Mouse (Mus musculus): ENCODE measurements around the gene Adamts9. TPM values are rescaled to one million over a fixed set of nuclear protein-coding genes. Genes with fewer than 3 reads are reported as not detected.
A peak's percentile ranks its signal among the peaks of the same experiment; 100 is the strongest.

The Adamts9 gene
- polyA plus RNA-seq, 1 experiment from 2014 or later = 13.8 TPM

- Histone ChIP-seq H3K27ac (ENCODE audit: low read length) (no peak overlapping the region), H3K27me3 (ENCODE audit: control insufficient read depth, insufficient read depth, low read depth, low read length) (no peaks in the 10 kb centered on the region), H3K4me3 (ENCODE audit: low read length) (no peak overlapping the region), H3K4me1 (replicated peaks; ENCODE audit: control insufficient read depth, insufficient read depth, low read length) (no peaks in the 10 kb centered on the region), H3K9me3 (ENCODE audit: control insufficient read depth, low read length) (no peaks in the 10 kb centered on the region), H3K9ac (ENCODE audit: low read length) (no peak overlapping the region), H3K36me3 (ENCODE audit: control insufficient read depth, insufficient read depth, low read length) (peaks cover 26% of the 10 kb centered on the region), H3K4me2 (ENCODE audit: low read depth, low read length) (no peak overlapping the region)
- ATAC-seq (ENCODE audit: low read depth) = no peak
- WGBS = 83% methylated on average over 3 of the region's 3 CpGs
Observed at GRCm38 (mm10) chr6:92809818-92810217, 133.5 kb downstream of the Adamts9 start.

GRCm38 (mm10) chr6:92804254-92804971, 138.9 kb downstream of the Adamts9 start:
- peaks cover 7% of the 10 kb centered on the region; the same call in 1 of the 2 replicates for H3K4me1 ChIP-seq (replicated peaks; ENCODE audit: control insufficient read depth, insufficient read depth, low read length)
- H3K9ac ChIP-seq (ENCODE audit: low read length) = no peak overlapping the region
- peak overlapping the region; percentile 23; the same call in 1 of the 2 replicates for H3K27ac ChIP-seq (ENCODE audit: low read length)
- H3K9me3 ChIP-seq (ENCODE audit: control insufficient read depth, low read length) = no peaks in the 10 kb centered on the region
- H3K36me3 ChIP-seq (ENCODE audit: control insufficient read depth, insufficient read depth, low read length) = peaks cover 27% of the 10 kb centered on the region
- 87% methylated on average over 3 of the region's 3 CpGs for WGBS
- no peak overlapping the region for H3K4me3 ChIP-seq (ENCODE audit: low read length)
- no peak overlapping the region for H3K4me2 ChIP-seq (ENCODE audit: low read depth, low read length)
- ATAC-seq (ENCODE audit: low read depth) = no peak
- no peaks in the 10 kb centered on the region for H3K27me3 ChIP-seq (ENCODE audit: control insufficient read depth, insufficient read depth, low read depth, low read length)

- WGBS = 53% methylated on average over 6 of the region's 6 CpGs
- ATAC-seq (ENCODE audit: low read depth) = peak; percentile 93
Observed at GRCm38 (mm10) chr6:92803213-92803612, 140.1 kb downstream of the Adamts9 start.

GRCm38 (mm10) chr6:92802421-92802820, 140.9 kb downstream of the Adamts9 start:
- H3K27ac ChIP-seq (ENCODE audit: low read length) = no peak overlapping the region
- WGBS = 88% methylated on average over 11 of the region's 11 CpGs
- peaks cover 7% of the 10 kb centered on the region; the same call in 1 of the 2 replicates for H3K4me1 ChIP-seq (replicated peaks; ENCODE audit: control insufficient read depth, insufficient read depth, low read length)
- no peak overlapping the region for H3K9ac ChIP-seq (ENCODE audit: low read length)
- no peak overlapping the region for H3K4me3 ChIP-seq (ENCODE audit: low read length)
- H3K9me3 ChIP-seq (ENCODE audit: control insufficient read depth, low read length) = no peaks in the 10 kb centered on the region
- no peaks in the 10 kb centered on the region for H3K27me3 ChIP-seq (ENCODE audit: control insufficient read depth, insufficient read depth, low read depth, low read length)
- ATAC-seq (ENCODE audit: low read depth) = no peak
- peaks cover 27% of the 10 kb centered on the region for H3K36me3 ChIP-seq (ENCODE audit: control insufficient read depth, insufficient read depth, low read length)
- no peak overlapping the region for H3K4me2 ChIP-seq (ENCODE audit: low read depth, low read length)

More at GRCm38 (mm10) chr6:92803213-92803612, 140.1 kb downstream of the Adamts9 start:
- H3K4me2 ChIP-seq (ENCODE audit: low read depth, low read length) = no peak overlapping the region
- H3K9ac ChIP-seq (ENCODE audit: low read length) = no peak overlapping the region
- peaks cover 27% of the 10 kb centered on the region for H3K36me3 ChIP-seq (ENCODE audit: control insufficient read depth, insufficient read depth, low read length)
- H3K9me3 ChIP-seq (ENCODE audit: control insufficient read depth, low read length) = no peaks in the 10 kb centered on the region
- no peak overlapping the region for H3K4me3 ChIP-seq (ENCODE audit: low read length)
- peak overlapping the region; percentile 23 for H3K27ac ChIP-seq (ENCODE audit: low read length)
- H3K27me3 ChIP-seq (ENCODE audit: control insufficient read depth, insufficient read depth, low read depth, low read length) = no peaks in the 10 kb centered on the region
- peaks cover 7% of the 10 kb centered on the region; the same call in 1 of the 2 replicates for H3K4me1 ChIP-seq (replicated peaks; ENCODE audit: control insufficient read depth, insufficient read depth, low read length)

- Histone ChIP-seq H3K36me3 (ENCODE audit: control insufficient read depth, insufficient read depth, low read length) (peaks cover 26% of the 10 kb centered on the region), H3K27ac (ENCODE audit: low read length) (no peak overlapping the region), H3K4me1 (replicated peaks; ENCODE audit: control insufficient read depth, insufficient read depth, low read length) (peaks cover 7% of the 10 kb centered on the region; the same call in 1 of the 2 replicates), H3K27me3 (ENCODE audit: control insufficient read depth, insufficient read depth, low read depth, low read length) (no peaks in the 10 kb centered on the region), H3K4me2 (ENCODE audit: low read depth, low read length) (no peak overlapping the region), H3K4me3 (ENCODE audit: low read length) (no peak overlapping the region), H3K9me3 (ENCODE audit: control insufficient read depth, low read length) (no peaks in the 10 kb centered on the region), H3K9ac (ENCODE audit: low read length) (no peak overlapping the region)
- no peak for ATAC-seq (ENCODE audit: low read depth)
- 90% methylated on average over 2 of the region's 2 CpGs for WGBS
Observed at GRCm38 (mm10) chr6:92801462-92801861, 141.8 kb downstream of the Adamts9 start.

- Histone ChIP-seq H3K4me2 (ENCODE audit: low read depth, low read length) (no peak overlapping the region), H3K4me1 (replicated peaks; ENCODE audit: control insufficient read depth, insufficient read depth, low read length) (no peaks in the 10 kb centered on the region), H3K27me3 (ENCODE audit: control insufficient read depth, insufficient read depth, low read depth, low read length) (no peaks in the 10 kb centered on the region), H3K36me3 (ENCODE audit: control insufficient read depth, insufficient read depth, low read length) (peaks cover 30% of the 10 kb centered on the region), H3K4me3 (ENCODE audit: low read length) (no peak overlapping the region), H3K9ac (ENCODE audit: low read length) (no peak overlapping the region), H3K9me3 (ENCODE audit: control insufficient read depth, low read length) (no peaks in the 10 kb centered on the region), H3K27ac (ENCODE audit: low read length) (no peak overlapping the region)
- WGBS = 74% methylated on average over 6 of the region's 6 CpGs
- ATAC-seq (ENCODE audit: low read depth) = no peak
Observed at GRCm38 (mm10) chr6:92793804-92794203, 149.5 kb downstream of the Adamts9 start.

- Histone ChIP-seq H3K9ac (ENCODE audit: low read length) (no peak overlapping the region), H3K36me3 (ENCODE audit: control insufficient read depth, insufficient read depth, low read length) (peaks cover 15% of the 10 kb centered on the region), H3K4me3 (ENCODE audit: low read length) (peak overlapping the region; percentile 15; the same call in 1 of the 2 replicates), H3K27ac (ENCODE audit: low read length) (no peak overlapping the region), H3K27me3 (ENCODE audit: control insufficient read depth, insufficient read depth, low read depth, low read length) (no peaks in the 10 kb centered on the region), H3K9me3 (ENCODE audit: control insufficient read depth, low read length) (no peaks in the 10 kb centered on the region), H3K4me1 (replicated peaks; ENCODE audit: control insufficient read depth, insufficient read depth, low read length) (peaks cover 3% of the 10 kb centered on the region; the same call in 1 of the 2 replicates), H3K4me2 (ENCODE audit: low read depth, low read length) (peak overlapping the region; percentile 35)
- WGBS = 1% methylated on average over 11 of the region's 12 CpGs
- peak; percentile 79 for ATAC-seq (ENCODE audit: low read depth)
Observed at GRCm38 (mm10) chr6:92787376-92787712, 155.9 kb downstream of the Adamts9 start.

GRCm38 (mm10) chr6:92786701-92787375, 156.5 kb downstream of the Adamts9 start:
- Histone ChIP-seq H3K4me2 (ENCODE audit: low read depth, low read length) (peak overlapping the region; percentile 35), H3K27me3 (ENCODE audit: control insufficient read depth, insufficient read depth, low read depth, low read length) (no peaks in the 10 kb centered on the region), H3K9ac (ENCODE audit: low read length) (0 out of 2 replicates have a peak overlapping the region, but pooled peaks have one; percentile 11), H3K27ac (ENCODE audit: low read length) (no peak overlapping the region), H3K9me3 (ENCODE audit: control insufficient read depth, low read length) (no peaks in the 10 kb centered on the region), H3K36me3 (ENCODE audit: control insufficient read depth, insufficient read depth, low read length) (peaks cover 15% of the 10 kb centered on the region), H3K4me3 (ENCODE audit: low read length) (peak overlapping the region; percentile 15; the same call in 1 of the 2 replicates), H3K4me1 (replicated peaks; ENCODE audit: control insufficient read depth, insufficient read depth, low read length) (peaks cover 3% of the 10 kb centered on the region; the same call in 1 of the 2 replicates)
- 26% methylated on average over 20 of the region's 20 CpGs for WGBS
- no peak for ATAC-seq (ENCODE audit: low read depth)

GRCm38 (mm10) chr6:92784782-92785181, 158.5 kb downstream of the Adamts9 start:
- ATAC-seq (ENCODE audit: low read depth) = no peak
- WGBS = 22% methylated on average over 7 of the region's 7 CpGs
- peaks cover 3% of the 10 kb centered on the region; the same call in 1 of the 2 replicates for H3K4me1 ChIP-seq (replicated peaks; ENCODE audit: control insufficient read depth, insufficient read depth, low read length)
- no peaks in the 10 kb centered on the region for H3K9me3 ChIP-seq (ENCODE audit: control insufficient read depth, low read length)
- H3K4me3 ChIP-seq (ENCODE audit: low read length) = no peak overlapping the region
- peaks cover 15% of the 10 kb centered on the region for H3K36me3 ChIP-seq (ENCODE audit: control insufficient read depth, insufficient read depth, low read length)
- H3K4me2 ChIP-seq (ENCODE audit: low read depth, low read length) = no peak overlapping the region
- H3K9ac ChIP-seq (ENCODE audit: low read length) = no peak overlapping the region
- H3K27me3 ChIP-seq (ENCODE audit: control insufficient read depth, insufficient read depth, low read depth, low read length) = no peaks in the 10 kb centered on the region
- H3K27ac ChIP-seq (ENCODE audit: low read length) = no peak overlapping the region

All from lung, embryonic 16.5 days (tissue).